In the genomic region with DNA sequence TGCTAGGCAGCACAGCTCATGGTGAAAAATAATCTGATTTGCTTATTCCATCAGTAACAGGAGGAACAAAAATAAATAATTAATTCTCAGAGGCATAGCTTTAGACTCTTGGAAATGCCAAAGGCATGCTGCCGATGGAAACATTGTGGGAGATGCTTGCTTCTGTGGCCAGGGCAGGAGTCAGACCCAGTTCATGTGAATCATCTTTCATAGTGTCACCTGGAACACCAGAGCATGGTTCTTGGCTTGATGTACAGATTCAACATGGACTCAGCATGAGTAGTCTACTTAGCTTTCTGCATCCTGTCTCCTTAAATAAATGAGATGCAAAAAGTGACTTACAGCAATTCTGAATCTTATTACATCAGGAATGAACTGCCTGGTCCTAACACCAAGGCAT, we compare ENCODE assay signal across 23 mouse cellular contexts.
DNase-seq lines count a peak whose midpoint lies in the region; ATAC-seq and TF ChIP-seq lines count a peak whose summit lies in the region.
"Had no signal": no experiment of that assay in that cellular context is flagged by ENCODE, and none has a peak within 500 bp of the region (broad histone marks: within the 10 kb centered on the region; RNA-seq: fewer than 3 reads in every experiment).

No protein-coding gene starts in this region.

- in situ Hi-C loops in Patski (cut with MboI; ENCODE audit: low pct_unique_long_range_greater_than_20kb) = no loop called here

- no peak overlapping the region for H3K27ac ChIP-seq in cerebellum, adult 2 months (ENCODE audit: insufficient read depth, low read length)
- peak overlapping the region; percentile 62; the same call in 1 of the 2 replicates for H3K27ac ChIP-seq in layer of hippocampus, adult 2 months
- H3K27ac ChIP-seq: forebrain, embryonic 10.5 days; forebrain, embryonic 13.5 days; heart, adult 2 months; heart, embryonic 10.5 days; heart, embryonic 13.5 days; hindbrain, embryonic 12.5 days; hindbrain, embryonic 15.5 days had no signal

- DNase-seq in cerebellum, adult 2 months = peak; percentile 32 to 69
- DNase-seq in cerebellum, adult 9-10 months = no peak
- no peak for DNase-seq in layer of hippocampus, adult 2 months (ENCODE audit: low spot score in 2 of 2)
- no peak for DNase-seq in layer of hippocampus, adult 8-10 months (ENCODE audit: low spot score in 2 of 2)
- DNase-seq in Muller cell, postnatal 12 days (ENCODE audit: inconsistent ontology term) = peak; percentile 9
- DNase-seq in Patski (ENCODE audit: low read depth, low spot score) = no peak
- no peak for DNase-seq in gastrocnemius, postnatal 4 days (ENCODE audit: low spot score in 2 of 2)
- DNase-seq: adrenal gland, postnatal 10 days; adrenal gland, postnatal 36 days; gastrocnemius, postnatal 25 days; heart, adult 2 months; heart, postnatal 14 days; kidney, adult 2 months had no signal

- TF ChIP-seq CTCF in cerebellum, adult 2 months (IDR thresholded peaks at IDR 0.05; ENCODE audit: borderline replicate concordance, insufficient read depth, low read depth, low read length) = no peak
- no peak for TF ChIP-seq CTCF in layer of hippocampus, adult 2 months (conservative IDR thresholded peaks at IDR 0.05)
- no peak for TF ChIP-seq CTCF in Patski (IDR thresholded peaks at IDR 0.05)

- ATAC-seq in Patski = peak; percentile 24
- ATAC-seq in frontal cortex, adult (ENCODE audit: low TSS enrichment) = no peak
- ATAC-seq: CD4-positive, CD25-positive, alpha-beta regulatory T cell, adult 4 months; forebrain, embryonic 13.5 days; forebrain, embryonic 16.5 days; intestine, postnatal 0 days had no signal

- 21% methylated on average over 1 of the region's 1 CpGs for WGBS in cerebellum, adult 2 months

- CTCF ChIA-PET in Patski (lab: Charles Lee) = interaction anchor here (1.3 kb wide), 1 partner anchor 10 kb away, joined by 3 read pairs; no protein-coding TSS in a partner anchor

- TF ChIP-seq POLR2A in cerebellum, adult 2 months (IDR thresholded peaks at IDR 0.05; ENCODE audit: borderline replicate concordance, insufficient read depth, low read length) = no peak

- no peaks in the 10 kb centered on the region for H3K27me3 ChIP-seq in cerebellum, adult 2 months (ENCODE audit: control insufficient read depth, insufficient read depth, low read length)
- H3K27me3 ChIP-seq in Patski = peaks cover 1% of the 10 kb centered on the region
- H3K27me3 ChIP-seq: forebrain, embryonic 13.5 days; heart, embryonic 13.5 days; hindbrain, embryonic 12.5 days; hindbrain, embryonic 15.5 days had no signal

- no peak overlapping the region for H3K4me3 ChIP-seq in cerebellum, adult 2 months (replicated peaks; ENCODE audit: insufficient read depth, low read depth, low read length)
- H3K4me3 ChIP-seq in layer of hippocampus, adult 2 months = no peak overlapping the region
- H3K4me3 ChIP-seq: forebrain, embryonic 10.5 days; forebrain, embryonic 13.5 days; heart, adult 2 months; heart, embryonic 10.5 days; heart, embryonic 13.5 days; hindbrain, embryonic 12.5 days; hindbrain, embryonic 15.5 days had no signal

- POLR2A ChIA-PET in Patski (lab: Charles Lee) = no interaction called here

- H3K4me1 ChIP-seq in cerebellum, adult 2 months (ENCODE audit: control insufficient read depth, insufficient read depth, low read length) = peaks cover 19% of the 10 kb centered on the region
- H3K4me1 ChIP-seq: forebrain, embryonic 10.5 days; forebrain, embryonic 13.5 days; heart, embryonic 10.5 days; hindbrain, embryonic 12.5 days; hindbrain, embryonic 15.5 days had no signal

Comparison
In these comparisons a context has a peak if more than half of its experiments do, and no peak if none do; other contexts are left out.
1. DNase-seq: peak in cerebellum, adult 2 months (2 of 2) and Muller cell, postnatal 12 days (single experiment); none in cerebellum, adult 9-10 months (single experiment), layer of hippocampus, adult 2 months (0 of 2), layer of hippocampus, adult 8-10 months (0 of 2), Patski (single experiment) and gastrocnemius, postnatal 4 days (0 of 2).